Mouse (Mus musculus): ENCODE measurements around the gene Sco2. TPM values are rescaled to one million over a fixed set of nuclear protein-coding genes. Genes with fewer than 3 reads are reported as not detected.

The Sco2 gene
- total RNA-seq, 2 experiments from 2014 or later: 25.3 to 26.8 TPM

GRCm38 (mm10) chr15:89374801-89375534 is 1.3 kb upstream of the Sco2 start:
- no peak for DNase-seq (ENCODE audit: low spot score in 2 of 2)
- intact Hi-C loops (cut with DNase I): loop anchor here (5.0 kb wide), 1 partner anchor 92 kb away; no protein-coding TSS in a partner anchor

GRCm38 (mm10) chr15:89374340-89374739 is 694 bp upstream of the Sco2 start:
- intact Hi-C loops (cut with DNase I): no loop called here
- no peak for DNase-seq (ENCODE audit: low spot score in 2 of 2)

- intact Hi-C loops (cut with DNase I): loop anchor here (2.0 kb wide), 1 partner anchor 18 kb away; the partner anchor contains the start of genes Lmf2 and Ncaph2
- peak; percentile 81 to 83 for DNase-seq (ENCODE audit: low spot score in 2 of 2)
Observed at GRCm38 (mm10) chr15:89373027-89373761, 452 bp downstream of the Sco2 start.

- DNase-seq (ENCODE audit: low spot score in 2 of 2): no peak
- intact Hi-C loops (cut with DNase I): loop anchor here (2.0 kb wide), 1 partner anchor 18 kb away; the partner anchor contains the start of genes Lmf2 and Ncaph2
Observed at GRCm38 (mm10) chr15:89372536-89372935, 1.1 kb downstream of the Sco2 start.

- intact Hi-C loops (cut with DNase I): loop anchor here (2.0 kb wide), 1 partner anchor 17 kb away; the partner anchor contains the start of genes Lmf2 and Ncaph2
- DNase-seq (ENCODE audit: low spot score in 2 of 2): no peak
Observed at GRCm38 (mm10) chr15:89372068-89372467, 1.6 kb downstream of the Sco2 start.

- intact Hi-C loops (cut with DNase I): no loop called here
- no peak for DNase-seq (ENCODE audit: low spot score in 2 of 2)
Observed at GRCm38 (mm10) chr15:89365141-89365551, 8.5 kb downstream of the Sco2 start.

- intact Hi-C loops (cut with DNase I): no loop called here
- no peak for DNase-seq (ENCODE audit: low spot score in 2 of 2)
Observed at GRCm38 (mm10) chr15:89363051-89363450, 10.6 kb downstream of the Sco2 start.

GRCm38 (mm10) chr15:89358784-89359183 is 14.9 kb downstream of the Sco2 start:
- DNase-seq (ENCODE audit: low spot score in 2 of 2): no peak
- intact Hi-C loops (cut with DNase I): loop anchor here (5.0 kb wide), 1 partner anchor 236 kb away; the partner anchor contains the start of gene Tubgcp6

- intact Hi-C loops (cut with DNase I): loop anchor here (5.0 kb wide), 1 partner anchor 234 kb away; the partner anchor contains the start of gene Tubgcp6
- DNase-seq (ENCODE audit: low spot score in 2 of 2): peak; percentile 60 to 67
Observed at GRCm38 (mm10) chr15:89356372-89356771, 17.3 kb downstream of the Sco2 start.

GRCm38 (mm10) chr15:89355241-89356187 is 18.1 kb downstream of the Sco2 start, which contains the start of the genes Lmf2 and Ncaph2:
Gene Lmf2 (minus strand): TSS chr15:89355659.
Gene Ncaph2 (plus strand): TSS chr15:89355719.
- intact Hi-C loops (cut with DNase I): loop anchor here (1.0 to 5.0 kb wide), 4 partner anchors 17 to 233 kb away; partner anchors contain the start of genes C730034F03Rik, Chkb, Gm44502 and Sbf1
- peak; percentile 94 to 96 for DNase-seq (ENCODE audit: low spot score in 2 of 2)

GRCm38 (mm10) chr15:89354455-89354854 is 19.2 kb downstream of the Sco2 start:
- DNase-seq (ENCODE audit: low spot score in 2 of 2): no peak

GRCm38 (mm10) chr15:89353837-89354236 is 19.8 kb downstream of the Sco2 start:
- intact Hi-C loops (cut with DNase I): loop anchor here (2.0 kb wide), 2 partner anchors 19 to 39 kb away; partner anchors contain the start of genes Sbf1 and Sco2
- DNase-seq (ENCODE audit: low spot score in 2 of 2): no peak

More at GRCm38 (mm10) chr15:89354455-89354854, 19.2 kb downstream of the Sco2 start:
- intact Hi-C loops (cut with DNase I): loop anchor here (2.0 kb wide), 2 partner anchors 18 to 40 kb away; partner anchors contain the start of genes Sbf1 and Sco2

GRCm38 (mm10) chr15:89352795-89353194 is 20.9 kb downstream of the Sco2 start:
- intact Hi-C loops (cut with DNase I): no loop called here
- no peak for DNase-seq (ENCODE audit: low spot score in 2 of 2)

GRCm38 (mm10) chr15:89352054-89352453 is 21.6 kb downstream of the Sco2 start:
- DNase-seq (ENCODE audit: low spot score in 2 of 2): no peak
- intact Hi-C loops (cut with DNase I): no loop called here

- no peak for DNase-seq (ENCODE audit: low spot score in 2 of 2)
- intact Hi-C loops (cut with DNase I): no loop called here
Observed at GRCm38 (mm10) chr15:89351302-89351701, 22.3 kb downstream of the Sco2 start.

- DNase-seq (ENCODE audit: low spot score in 2 of 2): no peak
- intact Hi-C loops (cut with DNase I): no loop called here
Observed at GRCm38 (mm10) chr15:89350447-89350846, 23.2 kb downstream of the Sco2 start.

GRCm38 (mm10) chr15:89343325-89343724 is 30.3 kb downstream of the Sco2 start:
- no peak for DNase-seq (ENCODE audit: low spot score in 2 of 2)
- intact Hi-C loops (cut with DNase I): no loop called here

GRCm38 (mm10) chr15:89341678-89342077 is 32.0 kb downstream of the Sco2 start:
- intact Hi-C loops (cut with DNase I): no loop called here
- DNase-seq (ENCODE audit: low spot score in 2 of 2): no peak

GRCm38 (mm10) chr15:89340136-89340535 is 33.5 kb downstream of the Sco2 start:
- no peak for DNase-seq (ENCODE audit: low spot score in 2 of 2)
- intact Hi-C loops (cut with DNase I): no loop called here

Data from left cerebral cortex, postnatal 25 days (tissue).